Comparison of ENCODE assay signal across 8 mouse cellular contexts in the genomic region with DNA sequence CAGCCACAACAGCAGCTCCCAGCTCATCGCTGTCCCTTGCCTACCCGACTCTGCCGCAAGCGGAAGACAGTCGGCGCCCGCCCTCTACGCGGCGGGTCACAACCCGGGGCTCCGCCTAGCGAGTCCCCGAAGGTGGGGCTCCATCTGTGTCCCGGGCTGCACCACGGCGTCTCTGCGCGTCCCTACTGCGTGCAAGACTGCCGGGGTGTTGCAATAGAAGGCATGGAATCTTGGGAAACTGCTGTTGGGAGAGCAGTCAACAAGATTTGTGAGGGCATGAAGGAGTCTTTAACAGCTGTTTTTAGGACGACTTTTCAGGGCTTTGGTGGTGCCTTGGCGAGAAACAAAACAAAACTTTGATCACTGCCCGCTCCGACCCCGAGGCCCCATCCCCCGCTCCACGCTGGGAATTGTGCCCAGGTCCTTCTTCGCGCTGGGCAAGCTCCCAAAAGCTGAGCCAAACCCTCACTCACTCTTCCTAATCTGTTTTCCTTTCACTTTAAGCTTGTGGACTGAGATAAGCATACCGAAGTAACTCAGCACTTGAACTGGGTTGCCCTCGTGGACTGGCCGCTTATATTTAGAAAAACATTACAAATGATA. TPM values are rescaled to one million over a fixed set of nuclear protein-coding genes. Genes with fewer than 3 reads are reported as not detected.
A peak's percentile ranks its signal among the peaks of the same experiment; 100 is the strongest.
DNase-seq lines count a peak whose midpoint lies in the region; ATAC-seq and TF ChIP-seq lines count a peak whose summit lies in the region.

A gene (minus strand): TSS at position 175 of the 603 bp plus-strand sequence.

- dilution Hi-C loops in CH12.LX (cut with MboI; ENCODE audit: extremely low pct_ligation_motif_present, extremely low pct_unique_long_range_greater_than_20kb, low sequenced_read_pairs): no loop called here

- TF ChIP-seq CTCF in CH12.LX (conservative IDR thresholded peaks at IDR 0.05 in 1 of 2, IDR thresholded peaks at IDR 0.05 in 1 of 2; ENCODE audit: low read depth in 2 of 2, low read length in 2 of 2): peak in 1 of 2 experiments; percentile 29; a peak in 1 of 4 replicates
- peak; percentile 74 for TF ChIP-seq CTCF in liver, embryonic 14.5 days (IDR thresholded peaks at IDR 0.05; ENCODE audit: low read depth)

- TF ChIP-seq POLR2A in CH12.LX (IDR thresholded peaks at IDR 0.05; ENCODE audit: low read depth, low read length): peak; percentile 78

- ATAC-seq in forebrain, embryonic 12.5 days (ENCODE audit: low FRiP score): peak; percentile 89
- ATAC-seq in heart, embryonic 16.5 days (replicated peaks; ENCODE audit: extremely low read depth, insufficient read depth, low FRiP score): peak; percentile 97
- peak; percentile 94 for ATAC-seq in liver, embryonic 14.5 days (ENCODE audit: insufficient read depth)
- peak; percentile 95 for ATAC-seq in stomach, embryonic 16.5 days (ENCODE audit: insufficient read depth, low FRiP score)

- DNase-seq in CH12.LX (ENCODE audit: extremely low read depth): peak; percentile 82
- DNase-seq in c-Kit-positive CD71-positive TER-119-positive erythroid progenitor cells, embryonic 14.5 days (ENCODE audit: low spot score): peak; percentile 50
- DNase-seq in kidney, postnatal 36 days: peak; percentile 84 to 89
- DNase-seq in liver, embryonic 14.5 days (ENCODE audit: low read depth in 3 of 3, low spot score in 3 of 3): peak; percentile 45 to 60 (median 46)
- DNase-seq in neural tube, embryonic 10.5 days (ENCODE audit: extremely low spot score, low spot score): peak; percentile 78

- H3K27ac ChIP-seq in CH12.LX (ENCODE audit: insufficient read depth, low read depth): peak within 1 kb of the TSS; percentile 45; the same call in 1 of the 2 replicates
- H3K27ac ChIP-seq in forebrain, embryonic 12.5 days: 0 out of 2 replicates have a peak within 1 kb of the TSS, but pooled peaks have one; percentile 10
- peak within 1 kb of the TSS; percentile 98 for H3K27ac ChIP-seq in heart, embryonic 16.5 days (ENCODE audit: low read length)
- peak within 1 kb of the TSS; percentile 31 for H3K27ac ChIP-seq in liver, embryonic 14.5 days
- H3K27ac ChIP-seq in stomach, embryonic 16.5 days (ENCODE audit: low read length): peak within 1 kb of the TSS; percentile 93

- in situ Hi-C loops in CH12.LX (cut with MboI; ENCODE audit: low pct_ligation_motif_present, low pct_unique_long_range_greater_than_20kb, low sequenced_read_pairs): loop anchor here (25.0 kb wide), 1 partner anchor 128 kb away; a partner anchor contains a TSS

- H3K79me2 ChIP-seq in CH12.LX (replicated peaks; ENCODE audit: control insufficient read depth, extremely low read depth, insufficient read depth, poor library complexity, severe bottlenecking): no peaks in the 10 kb centered on the region; the same call in 1 of the 2 replicates

- H3K4me2 ChIP-seq in CH12.LX (ENCODE audit: insufficient read depth, low read depth, poor library complexity, severe bottlenecking): peak within 1 kb of the TSS; percentile 70
- peak within 1 kb of the TSS; percentile 80 for H3K4me2 ChIP-seq in forebrain, embryonic 12.5 days
- H3K4me2 ChIP-seq in heart, embryonic 16.5 days (ENCODE audit: low read depth, low read length): peak within 1 kb of the TSS; percentile 89
- H3K4me2 ChIP-seq in liver, embryonic 14.5 days (ENCODE audit: low read depth): peak within 1 kb of the TSS; percentile 89
- peak within 1 kb of the TSS; percentile 89 for H3K4me2 ChIP-seq in stomach, embryonic 16.5 days (ENCODE audit: low read depth, low read length)

- peak within 1 kb of the TSS; percentile 78 to 89 (median 86) for H3K4me3 ChIP-seq in CH12.LX (replicated peaks in 1 of 3; ENCODE audit: low read depth in 2 of 3, low read length in 2 of 3, poor library complexity in 1 of 3)
- H3K4me3 ChIP-seq in forebrain, embryonic 12.5 days (replicated peaks): peak within 1 kb of the TSS; percentile 56
- peak within 1 kb of the TSS; percentile 87 for H3K4me3 ChIP-seq in heart, embryonic 16.5 days (ENCODE audit: low read length)
- peak within 1 kb of the TSS; percentile 62 to 66 for H3K4me3 ChIP-seq in liver, embryonic 14.5 days (ENCODE audit: insufficient read depth in 1 of 2, low read depth in 2 of 2, low read length in 2 of 2)
- H3K4me3 ChIP-seq in stomach, embryonic 16.5 days (replicated peaks; ENCODE audit: low read length): peak within 1 kb of the TSS; percentile 72

- TF ChIP-seq EP300 in CH12.LX (IDR thresholded peaks at IDR 0.05; ENCODE audit: low read length): no peak
- no peak for TF ChIP-seq EP300 in liver, embryonic 14.5 days (IDR thresholded peaks at IDR 0.05; ENCODE audit: low read depth)

- H3K36me3 ChIP-seq in CH12.LX (replicated peaks in 1 of 2; ENCODE audit: control insufficient read depth in 1 of 2, insufficient read depth in 1 of 2, low read length in 1 of 2): no peaks in the 10 kb centered on the region
- H3K36me3 ChIP-seq in forebrain, embryonic 12.5 days (replicated peaks): no peaks in the 10 kb centered on the region
- no peaks in the 10 kb centered on the region for H3K36me3 ChIP-seq in heart, embryonic 16.5 days (ENCODE audit: control insufficient read depth, insufficient read depth)
- no peaks in the 10 kb centered on the region for H3K36me3 ChIP-seq in liver, embryonic 14.5 days (replicated peaks; ENCODE audit: control insufficient read depth, insufficient read depth, low read depth)
- H3K36me3 ChIP-seq in stomach, embryonic 16.5 days (ENCODE audit: control insufficient read depth, insufficient read depth, low read length): no peaks in the 10 kb centered on the region

- WGBS in forebrain, embryonic 12.5 days: 3% methylated on average over 33 of the region's 33 CpGs
- under 1% methylated on average over 33 of the region's 33 CpGs for WGBS in heart, embryonic 16.5 days
- 1% methylated on average over 33 of the region's 33 CpGs for WGBS in liver, embryonic 14.5 days (ENCODE audit: insufficient replicate concordance)
- 1% methylated on average over 33 of the region's 33 CpGs for WGBS in stomach, embryonic 16.5 days

- H3K4me1 ChIP-seq in CH12.LX (ENCODE audit: control insufficient read depth in 1 of 2, insufficient read depth in 2 of 2): peaks cover 5 to 23% of the 10 kb centered on the region in 2 experiments
- peaks cover 14% of the 10 kb centered on the region for H3K4me1 ChIP-seq in forebrain, embryonic 12.5 days
- peaks cover 25% of the 10 kb centered on the region for H3K4me1 ChIP-seq in heart, embryonic 16.5 days (ENCODE audit: control insufficient read depth, insufficient read depth, low read length)
- peaks cover 0 to 5% of the 10 kb centered on the region in 2 experiments; a peak in 2 of 4 replicates for H3K4me1 ChIP-seq in liver, embryonic 14.5 days (replicated peaks; ENCODE audit: control insufficient read depth in 2 of 2, insufficient read depth in 2 of 2, low read length in 1 of 2)
- H3K4me1 ChIP-seq in stomach, embryonic 16.5 days (ENCODE audit: control insufficient read depth, insufficient read depth, low read length): 0 out of 2 replicates have a peak, but pooled peaks cover 10% of the 10 kb centered on the region

- TF ChIP-seq RAD21 in CH12.LX (IDR thresholded peaks at IDR 0.05; ENCODE audit: low read depth, low read length): no peak; the same call in 1 of the 2 replicates

- H3K9me3 ChIP-seq in CH12.LX (replicated peaks; ENCODE audit: low read length): peaks cover 2% of the 10 kb centered on the region
- H3K9me3 ChIP-seq in forebrain, embryonic 12.5 days: no peaks in the 10 kb centered on the region
- no peaks in the 10 kb centered on the region for H3K9me3 ChIP-seq in heart, embryonic 16.5 days (replicated peaks; ENCODE audit: control insufficient read depth, low read length)
- H3K9me3 ChIP-seq in liver, embryonic 14.5 days (ENCODE audit: control insufficient read depth, low read length): no peaks in the 10 kb centered on the region
- peaks cover 6% of the 10 kb centered on the region; the same call in 1 of the 2 replicates for H3K9me3 ChIP-seq in stomach, embryonic 16.5 days (replicated peaks; ENCODE audit: control insufficient read depth, low read length)

- H3K27me3 ChIP-seq in CH12.LX (replicated peaks): no peaks in the 10 kb centered on the region
- peaks cover 12% of the 10 kb centered on the region; the same call in 1 of the 2 replicates for H3K27me3 ChIP-seq in forebrain, embryonic 12.5 days
- no peaks in the 10 kb centered on the region for H3K27me3 ChIP-seq in heart, embryonic 16.5 days (ENCODE audit: control insufficient read depth, insufficient read depth, low read length)
- H3K27me3 ChIP-seq in liver, embryonic 14.5 days (ENCODE audit: control insufficient read depth, insufficient read depth, low read length): no peaks in the 10 kb centered on the region
- H3K27me3 ChIP-seq in stomach, embryonic 16.5 days (ENCODE audit: control insufficient read depth, insufficient read depth, low read length): no peaks in the 10 kb centered on the region

- H3K9ac ChIP-seq in CH12.LX (ENCODE audit: insufficient read depth, low read depth): peak within 1 kb of the TSS; percentile 73
- peak within 1 kb of the TSS; percentile 61 for H3K9ac ChIP-seq in forebrain, embryonic 12.5 days
- peak within 1 kb of the TSS; percentile 89 for H3K9ac ChIP-seq in heart, embryonic 16.5 days (ENCODE audit: low read length)
- H3K9ac ChIP-seq in liver, embryonic 14.5 days (replicated peaks): peak within 1 kb of the TSS; percentile 58
- peak within 1 kb of the TSS; percentile 78 for H3K9ac ChIP-seq in stomach, embryonic 16.5 days (ENCODE audit: low read length)

TF ChIP-seq in CH12.LX, 34 proteins besides CTCF, POLR2A, EP300 and RAD21 (continues in another document):
- TF ChIP-seq SIN3A (IDR thresholded peaks at IDR 0.05; ENCODE audit: low read length) (peak; percentile 66; the same call in 1 of the 2 replicates), ELF1 (IDR thresholded peaks at IDR 0.05; ENCODE audit: low read depth, low read length) (peak; percentile 74), TCF12 (IDR thresholded peaks at IDR 0.05; ENCODE audit: low read depth, low read length) (peak; percentile 38; the same call in 1 of the 2 replicates), KAT2A (IDR thresholded peaks at IDR 0.05; ENCODE audit: insufficient replicate concordance, low read length) (no peak), ZKSCAN1 (IDR thresholded peaks at IDR 0.05; ENCODE audit: borderline replicate concordance, low read depth, low read length) (peak; percentile 92), MXI1 (IDR thresholded peaks at IDR 0.05; ENCODE audit: low read depth, low read length) (peak; percentile 43; the same call in 1 of the 2 replicates), IRF4 (IDR thresholded peaks at IDR 0.05; ENCODE audit: low read depth, low read length) (no peak), ZMIZ1 (IDR thresholded peaks at IDR 0.05; ENCODE audit: low read depth, low read length) (peak; percentile 85)

RNA-seq across cellular contexts. Expression of the gene that starts here (rescaled TPM):
- total RNA-seq in CH12.LX (2012; rRNA removed) (36.8 and 52.8 TPM in 2 replicates), CH12.LX (2014; rRNA removed) (36.5 and 37.2 TPM in 2 replicates)
- polyA plus RNA-seq in CH12.LX (2012; ENCODE audit: insufficient read length, low read depth): 23.9 and 27.4 TPM in 2 replicates
- polyA plus RNA-seq in forebrain, embryonic 12.5 days (2016; fragmentation: Nextera tagmentation; extraction: Ambion mirVana): 5.2 and 5.9 TPM in 2 replicates
- polyA plus RNA-seq in heart, embryonic 16.5 days (2015; fragmentation: Nextera tagmentation; extraction: Ambion mirVana): 89.5 and 101 TPM in 2 replicates
- polyA plus RNA-seq in liver, embryonic 14.5 days (2012; rRNA removed): 4.3 and 8.1 TPM in 2 replicates
- 15.5 and 17.0 TPM in 2 replicates for polyA plus RNA-seq in liver, embryonic 14.5 days (2014; fragmentation: Nextera tagmentation; extraction: Ambion mirVana)
- polyA plus RNA-seq in stomach, embryonic 16.5 days (2015; fragmentation: Nextera tagmentation; extraction: Ambion mirVana): 66.2 and 68.3 TPM in 2 replicates

Comparison
In these comparisons a context has a peak if more than half of its experiments do, and no peak if none do; other contexts are left out.
1. Peak in every context shown above with its lines: DNase-seq, ATAC-seq, H3K4me3 ChIP-seq and H3K27ac ChIP-seq.
2. H3K27ac ChIP-seq: peak in every context shown above with its lines; median percentile 98 in heart, embryonic 16.5 days; 93 in stomach, embryonic 16.5 days; 45 in CH12.LX; 31 in liver, embryonic 14.5 days; 10 in forebrain, embryonic 12.5 days.